In the genomic region with DNA sequence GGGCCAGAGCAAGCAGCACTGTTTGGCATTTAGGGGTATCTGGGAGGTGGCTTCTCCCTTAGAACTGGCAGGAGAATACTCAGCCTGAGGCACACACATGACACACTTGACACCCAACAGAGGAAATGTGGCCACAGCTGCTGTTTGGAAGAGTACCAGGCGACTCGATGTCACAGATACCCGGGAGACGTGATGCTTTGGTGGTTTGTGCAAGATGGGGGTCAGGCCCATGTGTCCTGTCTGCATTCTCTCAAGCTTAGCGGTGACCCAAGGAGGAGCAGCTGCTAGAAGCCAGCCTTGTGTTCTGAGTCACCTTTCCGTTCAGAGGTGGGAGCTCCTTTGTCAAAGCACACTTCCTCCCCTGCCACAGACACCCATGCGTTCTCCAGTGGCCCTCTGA, we compare ENCODE assay signal across 9 mouse cellular contexts. TPM values are rescaled to one million over a fixed set of nuclear protein-coding genes. Genes with fewer than 3 reads are reported as not detected.
DNase-seq lines count a peak whose midpoint lies in the region; ATAC-seq and TF ChIP-seq lines count a peak whose summit lies in the region.
"Had no signal": no experiment of that assay in that cellular context is flagged by ENCODE, and none has a peak within 500 bp of the region (broad histone marks: within the 10 kb centered on the region; RNA-seq: fewer than 3 reads in every experiment).

No protein-coding gene starts in this region.

- H3K4me1 ChIP-seq in forebrain, postnatal 0 days (ENCODE audit: insufficient read depth): no peaks in the 10 kb centered on the region
- H3K4me1 ChIP-seq in forebrain, embryonic 16.5 days (replicated peaks; ENCODE audit: control insufficient read depth, insufficient read depth, low read length): peaks cover 9% of the 10 kb centered on the region; the same call in 1 of the 2 replicates
- H3K4me1 ChIP-seq in midbrain, postnatal 0 days (ENCODE audit: insufficient read depth, low read length): no peaks in the 10 kb centered on the region
- H3K4me1 ChIP-seq in midbrain, embryonic 15.5 days: no peaks in the 10 kb centered on the region

- ATAC-seq in forebrain, postnatal 0 days: 0 out of 2 replicates have a peak, but pooled peaks have one; percentile 10
- ATAC-seq in forebrain, embryonic 16.5 days: no peak
- ATAC-seq in midbrain, postnatal 0 days (ENCODE audit: low FRiP score): no peak
- ATAC-seq in midbrain, embryonic 15.5 days (replicated peaks): no peak

- no peak overlapping the region for H3K4me3 ChIP-seq in forebrain, postnatal 0 days (ENCODE audit: low read depth, low read length)
- no peak overlapping the region for H3K4me3 ChIP-seq in forebrain, embryonic 16.5 days (replicated peaks; ENCODE audit: low read length)
- no peak overlapping the region for H3K4me3 ChIP-seq in midbrain, postnatal 0 days (ENCODE audit: low read depth, low read length)
- no peak overlapping the region for H3K4me3 ChIP-seq in midbrain, embryonic 15.5 days
- H3K4me3 ChIP-seq: neural tube, embryonic 15.5 days had no signal

- 66% methylated on average over 7 of the region's 7 CpGs for WGBS in forebrain, postnatal 0 days
- 66% methylated on average over 7 of the region's 7 CpGs for WGBS in forebrain, embryonic 16.5 days
- 75% methylated on average over 7 of the region's 7 CpGs for WGBS in midbrain, postnatal 0 days
- WGBS in midbrain, embryonic 15.5 days: 73% methylated on average over 7 of the region's 7 CpGs

- no peaks in the 10 kb centered on the region for H3K36me3 ChIP-seq in forebrain, postnatal 0 days (ENCODE audit: insufficient read depth)
- H3K36me3 ChIP-seq in forebrain, embryonic 16.5 days (ENCODE audit: control insufficient read depth, insufficient read depth): no peaks in the 10 kb centered on the region
- H3K36me3 ChIP-seq in midbrain, postnatal 0 days (ENCODE audit: insufficient read depth, low read length): no peaks in the 10 kb centered on the region
- no peaks in the 10 kb centered on the region for H3K36me3 ChIP-seq in midbrain, embryonic 15.5 days (replicated peaks)
- H3K36me3 ChIP-seq: neural tube, embryonic 15.5 days had no signal

- no peaks in the 10 kb centered on the region for H3K27me3 ChIP-seq in forebrain, postnatal 0 days (ENCODE audit: insufficient read depth, low read length)
- H3K27me3 ChIP-seq in forebrain, embryonic 16.5 days (replicated peaks; ENCODE audit: control insufficient read depth, insufficient read depth, low read length): no peaks in the 10 kb centered on the region
- no peaks in the 10 kb centered on the region for H3K27me3 ChIP-seq in midbrain, postnatal 0 days (ENCODE audit: insufficient read depth, low read length)
- H3K27me3 ChIP-seq in midbrain, embryonic 15.5 days (replicated peaks): no peaks in the 10 kb centered on the region
- H3K27me3 ChIP-seq: neural tube, embryonic 15.5 days had no signal

- H3K27ac ChIP-seq in forebrain, postnatal 0 days (ENCODE audit: low read depth, low read length): no peak overlapping the region
- no peak overlapping the region for H3K27ac ChIP-seq in forebrain, embryonic 16.5 days (ENCODE audit: low read length)
- H3K27ac ChIP-seq in midbrain, postnatal 0 days (ENCODE audit: low read depth, low read length): no peak overlapping the region
- H3K27ac ChIP-seq in midbrain, embryonic 15.5 days: no peak overlapping the region
- H3K27ac ChIP-seq: neural tube, embryonic 15.5 days had no signal

- no peak overlapping the region for H3K9ac ChIP-seq in forebrain, postnatal 0 days
- no peak overlapping the region for H3K9ac ChIP-seq in forebrain, embryonic 16.5 days (replicated peaks; ENCODE audit: low read depth, low read length)
- no peak overlapping the region for H3K9ac ChIP-seq in midbrain, postnatal 0 days (replicated peaks; ENCODE audit: low read length, poor library complexity, severe bottlenecking)
- no peak overlapping the region for H3K9ac ChIP-seq in midbrain, embryonic 15.5 days
- H3K9ac ChIP-seq: neural tube, embryonic 15.5 days had no signal

- H3K9me3 ChIP-seq in forebrain, postnatal 0 days (ENCODE audit: low read length): no peaks in the 10 kb centered on the region
- H3K9me3 ChIP-seq in forebrain, embryonic 16.5 days (ENCODE audit: control insufficient read depth, low read length): no peaks in the 10 kb centered on the region
- H3K9me3 ChIP-seq in midbrain, postnatal 0 days (ENCODE audit: low read length): no peaks in the 10 kb centered on the region
- H3K9me3 ChIP-seq in midbrain, embryonic 15.5 days: no peaks in the 10 kb centered on the region
- H3K9me3 ChIP-seq: neural tube, embryonic 15.5 days had no signal

- no peak for DNase-seq in forebrain, postnatal 0 days
- DNase-seq in midbrain, postnatal 0 days (ENCODE audit: low spot score): peak; percentile 56
- peak; percentile 63 for DNase-seq in lung, postnatal 36 days
- DNase-seq in thymus, postnatal 4 days: peak; percentile 59
- DNase-seq in frontal cortex, postnatal 10 days (ENCODE audit: low spot score in 2 of 2): no peak
- DNase-seq in cerebellum, postnatal 14 days: no peak

- H3K4me2 ChIP-seq in forebrain, postnatal 0 days (ENCODE audit: low read depth): no peak overlapping the region
- no peak overlapping the region for H3K4me2 ChIP-seq in forebrain, embryonic 16.5 days (ENCODE audit: low read length)
- no peak overlapping the region for H3K4me2 ChIP-seq in midbrain, postnatal 0 days (ENCODE audit: low read depth, low read length, poor library complexity, severe bottlenecking)
- no peak overlapping the region for H3K4me2 ChIP-seq in midbrain, embryonic 15.5 days
- H3K4me2 ChIP-seq: neural tube, embryonic 15.5 days had no signal

- TF ChIP-seq CTCF in forebrain, postnatal 0 days (IDR thresholded peaks at IDR 0.05; ENCODE audit: low read depth): no peak
- TF ChIP-seq CTCF in midbrain, postnatal 0 days (IDR thresholded peaks at IDR 0.05): no peak

RNA-seq across cellular contexts. Expression of gene Rin3, which starts 12.4 kb away (rescaled TPM):
- total RNA-seq in forebrain, postnatal 0 days (2014; rRNA removed): 1.3 and 3.3 TPM in 2 replicates
- 1.5 and 1.9 TPM in 2 replicates for polyA plus RNA-seq in forebrain, postnatal 0 days (2015; fragmentation: Nextera tagmentation; extraction: Ambion mirVana)
- polyA plus RNA-seq in forebrain, embryonic 16.5 days (2015; fragmentation: Nextera tagmentation; extraction: Ambion mirVana): 1.7 and 3.3 TPM in 2 replicates
- total RNA-seq in midbrain, postnatal 0 days (2014; rRNA removed): 3.7 and 5.9 TPM in 2 replicates
- polyA plus RNA-seq in midbrain, postnatal 0 days (2015; fragmentation: Nextera tagmentation; extraction: Ambion mirVana): 1.6 and 1.8 TPM in 2 replicates
- polyA plus RNA-seq in midbrain, embryonic 15.5 days (2015; fragmentation: Nextera tagmentation; extraction: Ambion mirVana): 2.4 and 2.8 TPM in 2 replicates

Comparison
In these comparisons a context has a peak if more than half of its experiments do, and no peak if none do; other contexts are left out.
1. DNase-seq: peak in midbrain, postnatal 0 days (single experiment), lung, postnatal 36 days (single experiment) and thymus, postnatal 4 days (single experiment); none in forebrain, postnatal 0 days (single experiment), frontal cortex, postnatal 10 days (0 of 2) and cerebellum, postnatal 14 days (0 of 2).